Mouse (Mus musculus) heart, embryonic 16.5 days (tissue): ENCODE data around the gene Smg1. TPM values are rescaled to one million over a fixed set of nuclear protein-coding genes. Genes with fewer than 3 reads are reported as not detected.

Experiments
- ATAC-seq: fragments of 200-750 bp; cut with Nextera tagmentation; replicated peaks from 2 replicates; pipeline ENCODE4 v1.8.0; 2017; ENCODE audit warnings: moderate number of reproducible peaks; ENCODE audit not compliant: insufficient read depth, low FRiP score; ENCODE audit errors: extremely low read depth
- H3K27ac ChIP-seq: fragments of 300-500 bp; sonication (generic); 2 replicates; pipeline ENCODE4 v1.5.1; 2014; ENCODE audit warnings: mild to moderate bottlenecking, low read length, control low read depth, moderate library complexity
- H3K27me3 ChIP-seq: fragments of 300-500 bp; sonication (generic); 2 replicates; pipeline ENCODE4 v1.6.1; 2014; ENCODE audit warnings: low read length, mixed read lengths; ENCODE audit not compliant: control insufficient read depth, insufficient read depth
- H3K36me3 ChIP-seq: fragments of 300-500 bp; sonication (generic); 2 replicates; pipeline ENCODE4 v1.6.1; 2014; ENCODE audit not compliant: control insufficient read depth, insufficient read depth
- H3K4me1 ChIP-seq: fragments of 300-500 bp; sonication (generic); 2 replicates; pipeline ENCODE4 v1.6.1; 2014; ENCODE audit warnings: low read length, mixed read lengths; ENCODE audit not compliant: control insufficient read depth, insufficient read depth
- H3K4me2 ChIP-seq: fragments of 300-500 bp; sonication (generic); 2 replicates; pipeline ENCODE4 v1.6.1; 2014; ENCODE audit warnings: low read depth, mild to moderate bottlenecking, control low read depth, low read length
- H3K4me3 ChIP-seq: fragments of 300-500 bp; sonication (generic); 2 replicates; pipeline ENCODE4 v1.5.1; 2014; ENCODE audit warnings: mild to moderate bottlenecking, control low read depth, low read length
- H3K9ac ChIP-seq: fragments of 300-500 bp; sonication (generic); 2 replicates; pipeline ENCODE4 v1.6.1; 2014; ENCODE audit warnings: low read length, control low read depth
- H3K9me3 ChIP-seq: fragments of 300-500 bp; sonication (generic); replicated peaks from 2 replicates; pipeline ENCODE4 v1.6.1; 2016; ENCODE audit warnings: low read length; ENCODE audit not compliant: control insufficient read depth
- WGBS: fragments of 180-500 bp; shearing (Covaris S2); extraction: QIAGEN DNeasy Blood & Tissue Kit; methylation state at CpG from one replicate; pipeline ENCODE4 v1.1.7; 2014; 5-methylcytosine and 5-hydroxymethylcytosine counted together
- polyA plus RNA-seq: library from polyadenylated mRNA; unstranded; fragments of >200 nt; fragmentation: Nextera tagmentation; extraction: Ambion mirVana; gene quantifications from 2 replicates; pipeline ENCODE4 v1.2.1, GENCODE M21; 2015

The Smg1 gene
- polyA plus RNA-seq, 1 experiment from 2014 or later, result 13.9 TPM

DNA sequence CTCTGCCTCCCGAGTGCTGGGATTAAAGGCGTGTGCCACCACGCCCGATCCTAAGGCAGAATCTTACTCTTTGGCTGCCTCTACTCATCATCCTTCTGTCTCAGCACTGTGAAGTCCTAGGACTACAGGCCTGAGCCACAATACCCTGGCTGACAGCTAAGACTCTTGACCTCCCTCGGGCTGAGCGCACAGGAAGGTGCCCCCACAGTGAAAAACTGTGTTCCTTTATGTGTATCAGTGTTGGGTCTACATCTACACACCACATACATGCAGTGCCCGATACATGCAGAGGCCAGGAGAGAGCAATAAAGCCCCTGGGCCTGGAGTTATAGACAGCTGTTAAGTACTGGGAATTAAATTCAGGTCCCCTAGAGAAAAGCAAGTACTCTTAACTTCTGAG is 121.2 kb downstream of the Smg1 start:
- Histone ChIP-seq H3K4me3 (no peak overlapping the region), H3K9ac (no peak overlapping the region), H3K27ac (no peak overlapping the region), H3K4me1 (peaks cover 15% of the 10 kb centered on the region; the same call in 1 of the 2 replicates), H3K9me3 (no peaks in the 10 kb centered on the region), H3K27me3 (no peaks in the 10 kb centered on the region), H3K4me2 (no peak overlapping the region), H3K36me3 (peaks cover 47% of the 10 kb centered on the region)
- 96% methylated on average over 7 of the region's 7 CpGs for WGBS
- ATAC-seq, result no peak

GRCm38 (mm10) chr7:118120654-118121053 is 122.8 kb downstream of the Smg1 start:
- 81% methylated on average over 1 of the region's 1 CpGs for WGBS
- H3K9ac ChIP-seq, result no peak overlapping the region

GRCm38 (mm10) chr7:118119946-118120345 is 123.5 kb downstream of the Smg1 start:
- no peak overlapping the region for H3K4me2 ChIP-seq
- no peak overlapping the region for H3K27ac ChIP-seq
- peaks cover 39% of the 10 kb centered on the region for H3K36me3 ChIP-seq
- peaks cover 4% of the 10 kb centered on the region; the same call in 1 of the 2 replicates for H3K4me1 ChIP-seq
- H3K9ac ChIP-seq, result no peak overlapping the region
- no peaks in the 10 kb centered on the region for H3K9me3 ChIP-seq
- no peak overlapping the region for H3K4me3 ChIP-seq
- WGBS, result 79% methylated on average over 5 of the region's 5 CpGs
- no peaks in the 10 kb centered on the region for H3K27me3 ChIP-seq
- ATAC-seq, result no peak

More at GRCm38 (mm10) chr7:118120654-118121053, 122.8 kb downstream of the Smg1 start:
- Histone ChIP-seq H3K36me3 (peaks cover 40% of the 10 kb centered on the region), H3K4me2 (no peak overlapping the region), H3K4me1 (peaks cover 5% of the 10 kb centered on the region; the same call in 1 of the 2 replicates), H3K4me3 (no peak overlapping the region), H3K27ac (no peak overlapping the region), H3K9me3 (no peaks in the 10 kb centered on the region), H3K27me3 (no peaks in the 10 kb centered on the region)
- no peak for ATAC-seq

DNA sequence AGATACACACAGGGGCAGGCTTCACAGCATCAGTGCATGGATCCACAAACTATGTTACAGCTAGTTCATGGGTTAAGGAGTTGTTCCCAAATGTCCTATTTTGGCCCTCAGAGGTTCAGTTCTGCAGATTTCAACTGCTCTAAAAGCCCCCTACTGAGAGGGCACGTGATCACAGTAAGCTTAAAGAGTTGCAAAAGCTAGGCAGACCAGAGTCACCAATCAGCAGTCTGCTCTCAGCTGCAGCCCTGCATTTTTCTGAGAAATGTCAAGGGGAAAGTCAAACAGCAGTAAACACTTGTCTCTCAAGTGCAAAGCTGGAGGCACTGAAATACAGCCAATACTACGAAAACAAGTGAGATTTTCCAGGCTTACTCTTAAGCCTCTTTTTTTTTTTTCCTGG is 124.3 kb downstream of the Smg1 start:
- Histone ChIP-seq H3K4me1 (peaks cover 8% of the 10 kb centered on the region), H3K4me3 (no peak overlapping the region), H3K4me2 (no peak overlapping the region), H3K36me3 (peaks cover 38% of the 10 kb centered on the region), H3K9ac (no peak overlapping the region), H3K27me3 (no peaks in the 10 kb centered on the region), H3K27ac (no peak overlapping the region), H3K9me3 (no peaks in the 10 kb centered on the region)
- WGBS, result 57% methylated on average over 2 of the region's 2 CpGs
- no peak for ATAC-seq

GRCm38 (mm10) chr7:118118426-118118825 is 125.0 kb downstream of the Smg1 start:
- no peak overlapping the region for H3K27ac ChIP-seq
- H3K36me3 ChIP-seq, result peaks cover 36% of the 10 kb centered on the region
- H3K9ac ChIP-seq, result no peak overlapping the region
- H3K4me3 ChIP-seq, result no peak overlapping the region
- no peak for ATAC-seq
- no peaks in the 10 kb centered on the region for H3K9me3 ChIP-seq
- H3K4me2 ChIP-seq, result no peak overlapping the region
- 82% methylated on average over 3 of the region's 3 CpGs for WGBS
- peaks cover 15% of the 10 kb centered on the region for H3K4me1 ChIP-seq
- H3K27me3 ChIP-seq, result no peaks in the 10 kb centered on the region

DNA sequence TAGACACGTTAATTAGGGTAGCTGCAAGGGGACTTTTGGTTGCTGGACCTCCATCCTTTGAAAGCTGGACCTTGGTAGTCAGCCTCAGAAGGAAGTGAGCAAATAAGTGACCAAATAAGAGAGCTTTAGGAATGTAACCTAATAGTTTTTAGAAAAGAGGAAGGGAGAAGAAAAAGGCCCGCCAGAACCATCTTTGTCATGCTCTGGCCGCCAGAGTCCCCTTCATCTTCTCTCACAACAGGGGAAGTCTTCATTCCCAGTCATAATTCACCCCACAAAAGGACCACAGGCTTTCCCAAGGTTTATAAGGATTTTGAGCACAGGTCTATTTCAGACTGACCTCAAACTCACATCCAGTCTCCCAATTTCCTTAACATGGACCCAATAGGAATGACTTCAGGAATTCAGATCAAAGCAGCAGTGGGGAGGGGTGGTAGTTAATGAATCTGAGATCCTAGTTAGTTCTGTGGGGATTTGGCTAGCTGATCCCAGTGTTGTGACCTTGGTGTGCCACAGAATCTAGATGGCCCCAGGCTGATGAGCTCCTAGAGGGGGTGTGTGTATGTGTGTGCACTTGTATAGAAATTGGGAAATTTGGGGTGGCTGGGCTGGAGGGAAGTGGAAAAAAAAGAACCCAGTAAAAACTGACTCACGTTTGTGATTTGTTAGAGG is 125.8 kb downstream of the Smg1 start:
- ATAC-seq, result no peak
- WGBS, result 58% methylated on average over 4 of the region's 4 CpGs
- H3K4me1 ChIP-seq, result peaks cover 22% of the 10 kb centered on the region
- H3K27ac ChIP-seq, result no peak overlapping the region
- no peaks in the 10 kb centered on the region for H3K27me3 ChIP-seq
- H3K4me2 ChIP-seq, result no peak overlapping the region
- H3K9ac ChIP-seq, result no peak overlapping the region
- H3K36me3 ChIP-seq, result peaks cover 37% of the 10 kb centered on the region
- no peak overlapping the region for H3K4me3 ChIP-seq
- no peaks in the 10 kb centered on the region for H3K9me3 ChIP-seq

DNA sequence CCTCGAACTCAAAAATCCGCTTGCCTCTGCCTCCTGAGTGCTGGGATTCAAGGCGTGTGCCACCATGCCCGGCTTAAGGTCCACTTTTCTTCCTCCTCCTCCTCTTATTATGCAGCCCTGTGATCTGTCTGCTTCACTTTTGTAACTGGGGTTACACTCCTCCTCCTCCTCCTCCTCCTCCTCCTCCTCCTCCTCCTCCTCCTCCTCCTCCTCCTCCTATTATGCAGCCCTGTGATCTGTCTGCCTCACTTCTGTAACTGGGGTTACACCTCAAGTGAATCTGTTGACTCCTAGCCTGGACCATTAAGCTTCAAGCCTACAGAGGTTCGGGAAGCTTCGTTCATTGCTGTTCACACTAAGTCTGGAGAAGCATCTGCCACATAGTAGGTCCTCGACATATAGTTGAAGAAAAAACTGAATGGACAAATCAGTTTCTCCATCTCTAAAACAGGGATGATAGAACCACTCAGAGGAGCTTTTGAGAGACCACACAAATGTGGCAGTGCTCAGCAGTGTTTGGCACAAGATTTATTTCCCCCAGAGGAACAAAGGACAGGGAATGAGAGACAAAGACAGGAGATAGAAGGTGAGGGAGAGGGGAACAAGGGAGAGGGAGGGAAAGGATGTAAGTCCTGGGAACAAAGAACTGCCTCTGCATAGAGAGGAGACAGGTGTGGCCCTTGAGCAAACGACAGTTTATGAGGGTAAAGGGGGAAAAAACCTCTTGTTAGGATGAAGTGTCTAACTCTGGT is 126.5 kb downstream of the Smg1 start:
- Histone ChIP-seq H3K4me2 (peak overlapping the region; percentile 83), H3K9ac (peak overlapping the region; percentile 81; the same call in 1 of the 2 replicates), H3K4me3 (peak overlapping the region; percentile 89), H3K27me3 (no peaks in the 10 kb centered on the region), H3K27ac (no peak overlapping the region), H3K36me3 (peaks cover 38% of the 10 kb centered on the region), H3K9me3 (no peaks in the 10 kb centered on the region), H3K4me1 (peaks cover 29% of the 10 kb centered on the region)
- 16% methylated on average over 8 of the region's 8 CpGs for WGBS
- no peak for ATAC-seq

- peak; percentile 74 for ATAC-seq
- WGBS, result under 1% methylated on average over 40 of the region's 40 CpGs
These were observed 127.4 kb downstream of the Smg1 start, which contains the start of gene Rps15a for GRCm38 (mm10) chr7:118115877-118116568. Rps15a (minus strand) TSS chr7:118116188.

GRCm38 (mm10) chr7:118115533-118115876 is 128.0 kb downstream of the Smg1 start:
- no peaks in the 10 kb centered on the region for H3K9me3 ChIP-seq
- WGBS, result 0% methylated on average over 20 of the region's 20 CpGs
- peaks cover 42% of the 10 kb centered on the region for H3K4me1 ChIP-seq
- H3K9ac ChIP-seq, result peak overlapping the region; percentile 97
- peak overlapping the region; percentile 81 for H3K27ac ChIP-seq
- H3K4me3 ChIP-seq, result peak overlapping the region; percentile 89
- H3K36me3 ChIP-seq, result peaks cover 46% of the 10 kb centered on the region
- no peaks in the 10 kb centered on the region for H3K27me3 ChIP-seq
- ATAC-seq, result peak; percentile 44
- H3K4me2 ChIP-seq, result peak overlapping the region; percentile 91

More at GRCm38 (mm10) chr7:118115877-118116568, 127.4 kb downstream of the Smg1 start, which contains the start of gene Rps15a:
- Histone ChIP-seq H3K9me3 (no peaks in the 10 kb centered on the region), H3K27me3 (no peaks in the 10 kb centered on the region), H3K9ac (peak within 1 kb of the TSS; percentile 97), H3K4me2 (peak within 1 kb of the TSS; percentile 91), H3K36me3 (peaks cover 46% of the 10 kb centered on the region), H3K4me3 (peak within 1 kb of the TSS; percentile 89), H3K4me1 (peaks cover 38% of the 10 kb centered on the region), H3K27ac (peak within 1 kb of the TSS; percentile 81)
